Mouse (Mus musculus): Measurements from ENCODE around the gene Pdcd2l.
A peak's percentile ranks its signal among the peaks of the same experiment; 100 is the strongest.

The Pdcd2l gene

DNA sequence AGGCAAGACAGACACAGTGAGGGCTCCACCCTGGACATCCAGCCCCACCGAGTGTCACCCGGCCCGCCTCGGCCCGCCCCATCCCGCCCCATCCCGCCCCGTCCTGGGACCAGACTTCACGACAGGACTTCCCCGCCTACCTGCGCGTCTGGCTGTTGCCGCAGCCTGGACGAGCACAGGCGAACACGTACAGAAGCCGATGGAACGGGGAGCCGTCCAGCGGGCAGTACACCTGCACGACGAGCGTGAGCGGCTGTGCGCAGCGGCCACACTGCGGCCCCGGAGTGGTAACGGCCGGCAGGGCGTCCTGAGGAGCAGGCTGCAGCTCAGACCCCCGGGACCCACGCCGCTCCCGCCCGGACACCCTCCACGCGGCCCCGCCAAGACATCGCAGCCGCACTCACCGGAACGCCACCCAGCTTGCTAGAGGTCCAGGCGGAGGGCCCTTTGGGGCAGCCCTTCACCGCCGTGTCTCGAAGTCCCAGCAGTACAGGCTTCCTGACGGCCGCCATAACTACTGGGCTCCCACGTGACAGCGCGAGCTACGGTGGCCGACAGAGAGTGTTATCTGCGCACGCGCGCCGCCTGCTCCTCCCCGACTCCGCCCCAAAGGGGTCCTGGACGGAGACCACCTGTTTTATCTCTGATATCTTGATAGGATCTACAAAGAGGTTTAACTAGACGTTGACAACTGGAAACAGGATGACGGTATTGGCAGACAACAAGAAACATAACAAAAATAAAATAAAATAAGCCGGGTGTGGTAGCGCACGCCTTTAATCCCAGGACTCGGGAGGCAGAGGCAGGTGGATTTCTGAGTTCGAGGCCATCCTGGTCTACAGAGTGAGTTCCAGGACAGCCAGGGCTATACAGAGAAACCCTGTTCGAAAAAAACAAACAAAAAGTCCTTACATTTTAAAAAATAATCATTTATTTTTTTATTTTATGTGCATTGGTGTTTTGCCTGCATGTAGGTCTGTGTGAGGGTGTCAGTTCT is at the start of gene Pdcd2l:
Pdcd2l (minus strand) TSS at position 530 of the 997 bp plus-strand sequence.
- peak; percentile 96 for DNase-seq

DNA sequence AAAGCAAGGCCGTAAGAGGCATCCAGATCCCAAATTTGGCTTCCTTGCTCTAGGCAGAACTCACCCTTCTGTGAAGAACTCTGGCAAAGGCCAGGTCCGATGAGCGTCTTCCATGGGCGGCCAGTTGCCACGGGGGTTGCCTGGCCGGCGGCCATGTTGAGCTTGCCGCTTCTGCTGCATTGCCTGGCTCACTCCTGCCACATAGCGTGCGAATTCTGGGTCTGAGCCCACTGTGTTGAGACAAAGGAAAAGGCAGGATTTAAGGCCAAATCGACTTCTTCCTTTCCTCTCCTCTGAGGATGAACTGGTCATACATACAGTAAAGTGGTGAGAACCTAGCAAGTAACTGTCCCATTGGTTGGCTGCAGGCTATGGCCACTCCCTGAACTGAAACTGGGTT is 45.7 kb upstream of the Pdcd2l start:
- peak; percentile 35 for DNase-seq

DNA sequence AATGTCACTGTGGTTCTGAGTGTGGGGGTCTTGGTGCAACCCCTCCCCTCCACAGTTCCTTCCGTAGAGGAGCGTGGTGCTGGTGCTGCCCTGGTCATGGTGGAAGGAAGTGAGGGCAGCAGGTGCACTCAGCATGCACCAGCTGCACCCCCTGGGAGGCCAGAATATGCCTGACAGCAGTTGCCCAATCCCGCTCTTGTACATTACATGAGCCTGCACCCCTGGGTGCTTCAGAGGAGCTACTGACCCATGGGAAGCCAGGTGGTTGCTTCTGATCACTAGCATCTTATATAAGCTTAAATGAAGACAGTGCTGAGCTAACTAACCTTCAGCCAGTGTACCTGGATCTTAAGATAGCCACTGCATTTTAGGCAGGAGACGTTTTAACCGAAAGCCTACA is 41.6 kb upstream of the Pdcd2l start:
- no peak for DNase-seq

- DNase-seq = no peak
Measured at GRCm38 (mm10) chr7:34235602-34236001, 39.1 kb upstream of the Pdcd2l start.

DNA sequence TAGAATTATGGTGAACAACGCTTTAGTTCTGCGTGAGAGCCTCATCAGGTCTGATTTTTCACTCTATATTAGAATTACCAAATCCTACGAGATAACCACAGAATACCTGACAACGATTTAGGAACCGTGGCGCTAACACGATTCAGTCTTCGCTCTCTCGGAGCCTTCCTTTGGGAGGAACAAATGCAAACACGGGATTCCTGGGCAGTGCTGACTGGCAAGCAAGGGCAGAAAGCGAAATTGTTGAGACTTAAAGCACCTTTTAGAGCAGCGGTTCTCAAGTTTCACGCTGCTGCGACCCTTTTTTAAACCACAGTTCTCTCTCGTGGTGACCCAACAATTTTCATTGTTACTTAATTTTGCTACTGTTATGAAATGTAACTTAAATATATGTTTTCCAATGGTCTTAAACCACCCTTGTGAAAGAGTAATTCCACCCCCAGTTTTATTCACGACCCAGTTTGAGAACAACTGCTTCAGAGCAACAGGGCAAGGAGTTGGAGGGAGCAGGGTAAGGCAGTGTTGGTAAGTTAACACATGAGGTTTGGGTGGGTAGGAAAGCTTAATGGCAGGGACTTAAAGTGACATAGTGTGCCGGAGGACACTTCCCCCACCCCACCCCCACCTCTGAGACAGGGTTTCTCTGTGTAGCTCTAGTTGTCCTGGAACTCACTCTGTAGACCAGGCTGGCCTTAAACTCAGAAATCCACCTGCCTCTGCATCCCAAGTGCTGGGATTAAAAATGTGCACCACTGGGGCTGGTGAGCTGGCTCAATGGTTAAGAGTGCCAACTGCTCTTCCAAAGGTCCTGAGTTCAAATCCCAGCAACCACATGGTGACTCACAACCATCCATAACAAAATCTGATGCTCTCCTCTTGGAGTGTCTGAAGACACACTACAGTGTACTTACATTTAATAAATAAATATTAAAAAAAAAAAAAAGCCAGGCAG is 38.4 kb upstream of the Pdcd2l start:
- DNase-seq = no peak

GRCm38 (mm10) chr7:34233909-34234609 is 37.6 kb upstream of the Pdcd2l start:
- peak; percentile 99 for DNase-seq

GRCm38 (mm10) chr7:34232785-34233725 is 36.6 kb upstream of the Pdcd2l start:
- DNase-seq = no peak

DNA sequence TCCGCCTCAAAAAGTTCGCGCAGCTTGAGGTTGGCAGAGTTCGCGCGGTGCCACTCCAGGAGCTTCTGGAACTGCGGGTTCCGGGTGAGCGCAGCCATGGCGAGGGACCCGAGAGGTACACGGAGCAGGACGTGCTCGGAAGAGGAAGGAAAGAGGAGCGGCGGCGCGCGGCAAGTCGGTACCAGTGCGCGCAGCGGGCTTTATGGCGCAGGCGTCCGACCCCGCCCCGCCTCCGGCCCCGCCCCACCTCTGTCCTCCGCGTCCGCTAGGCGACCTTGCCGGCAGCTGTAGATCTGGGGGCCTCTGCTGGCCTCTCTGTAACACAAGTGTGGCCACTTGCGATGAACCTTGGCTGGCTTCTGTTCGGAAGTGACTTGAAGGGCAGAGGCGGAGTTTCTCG is 33.7 kb upstream of the Pdcd2l start, which contains the start of gene Gpi1:
Gpi1 (minus strand) TSS at position 221 of the 400 bp plus-strand sequence.
- DNase-seq = peak; percentile 75

DNA sequence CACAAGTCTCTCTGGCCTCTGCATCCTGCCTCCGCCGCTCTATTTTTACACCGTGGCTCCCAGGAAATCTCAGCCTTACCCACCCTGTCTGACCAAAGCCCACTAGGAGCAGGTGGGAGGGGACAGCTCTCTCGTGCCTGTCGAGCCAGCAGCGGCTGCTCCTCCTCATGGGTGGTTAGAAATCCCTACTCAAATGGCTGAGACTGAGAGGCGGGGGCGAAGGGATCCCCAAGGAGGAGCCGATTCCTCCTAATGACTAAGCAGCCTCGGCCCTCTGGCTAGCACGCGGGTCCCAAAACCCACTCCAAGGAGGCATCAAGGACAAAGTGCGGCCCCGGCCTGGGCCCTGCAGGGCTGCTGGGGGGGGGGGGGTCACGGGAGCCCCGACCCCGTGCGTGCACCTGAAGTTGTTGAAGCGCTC is 33.2 kb upstream of the Pdcd2l start:
- peak; percentile 48 for DNase-seq

DNA sequence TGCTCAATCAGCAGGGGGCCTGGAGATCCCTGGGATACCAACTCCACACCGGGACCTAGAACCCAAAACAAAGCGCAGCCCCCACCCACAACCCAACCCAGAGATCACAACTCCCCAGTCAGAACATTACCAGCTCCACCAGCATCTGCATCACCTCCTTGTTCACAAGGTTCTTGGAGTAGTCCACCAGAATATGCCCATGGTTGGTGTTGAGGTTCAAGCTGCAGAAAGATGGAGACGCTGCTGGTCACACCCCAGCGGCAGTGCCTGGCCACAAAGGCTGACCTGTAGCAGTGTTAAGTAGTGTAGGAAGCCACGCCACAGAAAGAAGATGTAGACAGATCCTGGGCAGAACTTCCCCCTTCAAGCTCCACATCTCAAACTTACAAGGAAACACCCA is 32.7 kb upstream of the Pdcd2l start:
- no peak for DNase-seq

- DNase-seq = no peak
Measured at GRCm38 (mm10) chr7:34228641-34229040, 32.2 kb upstream of the Pdcd2l start.

- DNase-seq = no peak
Measured at GRCm38 (mm10) chr7:34226846-34227245, 30.4 kb upstream of the Pdcd2l start.

GRCm38 (mm10) chr7:34226086-34226485 is 29.6 kb upstream of the Pdcd2l start:
- DNase-seq = no peak

DNA sequence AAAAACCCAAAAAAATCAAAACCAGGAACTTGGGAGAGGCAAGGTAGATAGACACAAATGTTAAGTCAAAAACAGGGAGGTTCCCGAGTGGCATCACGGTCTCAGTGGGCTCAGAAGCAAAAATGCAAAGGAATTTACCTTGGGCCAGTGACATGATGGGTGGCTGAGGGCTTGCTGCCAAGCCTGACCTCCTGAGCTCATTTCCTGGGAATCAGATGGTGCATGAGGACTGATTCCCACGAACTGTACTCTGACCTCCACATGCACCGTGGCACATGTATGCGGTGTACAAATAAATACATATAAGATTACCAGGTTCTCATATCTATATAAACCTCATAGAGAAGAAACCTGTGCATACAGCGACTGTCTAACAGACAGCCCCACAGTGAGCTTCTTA is 27.8 kb upstream of the Pdcd2l start:
- no peak for DNase-seq

DNA sequence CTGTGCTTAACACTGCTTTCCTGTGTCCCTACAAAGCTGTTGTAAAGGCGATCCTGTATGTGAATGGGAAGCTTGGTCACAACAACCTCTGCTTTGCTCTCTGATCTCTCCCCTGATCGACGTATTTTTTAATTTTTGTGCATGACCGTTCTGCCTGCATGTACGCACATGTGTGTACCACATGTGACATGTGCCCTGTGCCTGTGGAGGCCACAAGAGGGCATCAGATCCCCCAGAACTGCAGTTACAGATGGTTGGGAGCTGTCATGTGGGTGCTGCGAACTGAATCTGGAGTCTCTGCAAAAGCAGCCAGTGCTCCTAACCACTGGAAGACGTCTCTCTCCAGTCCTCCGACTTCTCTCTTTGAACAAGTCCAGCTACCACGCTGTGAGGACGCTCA is 25.9 kb upstream of the Pdcd2l start:
- DNase-seq = no peak

- no peak for DNase-seq
Measured at GRCm38 (mm10) chr7:34221594-34222250, 25.3 kb upstream of the Pdcd2l start.

DNA sequence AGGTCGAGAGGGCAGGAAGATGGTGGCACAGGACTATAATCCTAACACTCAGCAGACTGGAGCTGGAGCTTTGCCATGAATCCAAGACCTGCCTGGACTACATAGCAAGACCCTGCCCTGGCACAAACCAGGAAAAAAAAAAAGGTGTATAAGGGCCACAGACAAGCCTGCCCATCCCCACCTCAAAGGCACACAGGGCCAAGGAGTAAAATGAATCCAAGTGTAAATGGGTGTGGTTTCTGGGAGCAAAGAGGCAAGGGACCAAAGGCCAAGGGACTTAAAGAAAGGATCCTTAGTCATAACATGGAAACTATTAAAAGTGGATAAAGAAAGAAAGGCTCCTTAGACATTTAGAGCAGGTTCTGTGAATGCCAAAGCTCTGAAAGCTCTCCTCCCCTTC is 22.0 kb upstream of the Pdcd2l start:
- DNase-seq = no peak

- no peak for DNase-seq
Measured at GRCm38 (mm10) chr7:34216474-34216873, 20.0 kb upstream of the Pdcd2l start.

DNA sequence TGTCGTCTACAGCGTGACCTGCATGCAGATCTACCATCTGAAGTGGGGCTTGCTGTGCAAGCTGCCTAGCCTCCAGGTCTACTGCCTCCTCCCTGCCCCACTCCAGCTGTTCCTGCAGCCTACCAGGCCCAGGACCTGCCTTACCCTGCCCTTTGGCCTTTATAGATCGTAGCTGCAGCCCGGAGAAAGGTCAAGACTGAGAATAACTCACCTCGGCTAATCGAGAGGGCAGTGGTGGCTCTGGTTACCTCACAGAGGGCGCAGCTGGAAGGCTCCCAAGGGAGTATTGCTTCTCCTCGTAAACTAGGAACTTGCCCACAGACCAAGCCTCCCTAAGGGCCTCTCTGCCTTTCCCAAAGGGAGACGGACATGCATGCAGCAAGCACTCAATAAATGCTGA is 19.0 kb upstream of the Pdcd2l start:
- no peak for DNase-seq

- DNase-seq = no peak
Measured at GRCm38 (mm10) chr7:34214644-34215043, 18.2 kb upstream of the Pdcd2l start.

DNA sequence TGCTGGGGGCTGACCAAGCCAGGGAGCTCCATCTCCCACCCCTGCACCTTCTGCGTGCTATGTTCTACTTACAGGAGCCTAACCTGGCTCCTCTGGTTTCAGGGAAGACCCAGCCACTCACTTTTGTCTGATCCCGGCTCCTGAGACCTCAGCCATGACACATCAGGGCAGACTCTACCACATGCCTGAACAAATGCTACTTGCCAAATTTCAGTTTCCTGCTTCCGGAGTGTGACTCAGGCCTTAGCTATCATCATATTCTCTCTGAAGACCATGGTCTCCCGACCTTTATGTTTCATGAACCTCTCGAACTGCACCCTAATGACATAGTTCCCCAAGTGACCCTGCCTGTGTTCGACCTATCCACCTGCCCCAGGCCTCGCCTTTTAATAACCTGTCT is 16.8 kb upstream of the Pdcd2l start:
- DNase-seq = no peak

All from right cerebral cortex, postnatal 4 days (tissue).